Mouse (Mus musculus) thymus, postnatal 4 days (tissue): ENCODE data around the gene Gm28710.

Experiments used
- DNase-seq: peaks from one replicate; pipeline ENCODE4 v3.0.0; 2021

Gene Gm28710

GRCm38 (mm10) chr5:16791243-16791860, at the start of gene Gm28710:
TSS of gene Gm28710 (plus strand) at chr5:16791810.
- DNase-seq = no peak

GRCm38 (mm10) chr5:16777176-16777575, 14.4 kb upstream of the Gm28710 start:
- no peak for DNase-seq

GRCm38 (mm10) chr5:16778610-16779172, 12.9 kb upstream of the Gm28710 start:
- no peak for DNase-seq

- no peak for DNase-seq
Observed at GRCm38 (mm10) chr5:16785627-16786026, 6.0 kb upstream of the Gm28710 start.

GRCm38 (mm10) chr5:16794972-16795371, 3.4 kb downstream of the Gm28710 start:
- DNase-seq = no peak

GRCm38 (mm10) chr5:16802726-16803125, 11.1 kb downstream of the Gm28710 start:
- DNase-seq = no peak

- no peak for DNase-seq
Observed at GRCm38 (mm10) chr5:16838991-16839390, 47.4 kb downstream of the Gm28710 start.

- peak; percentile 39 for DNase-seq
Observed at GRCm38 (mm10) chr5:16869309-16869915, 77.8 kb downstream of the Gm28710 start.

GRCm38 (mm10) chr5:16894161-16894560, 102.6 kb downstream of the Gm28710 start:
- DNase-seq = no peak

GRCm38 (mm10) chr5:16919791-16920190, 128.2 kb downstream of the Gm28710 start:
- no peak for DNase-seq

GRCm38 (mm10) chr5:16922473-16922872, 130.9 kb downstream of the Gm28710 start:
- DNase-seq = no peak
